In the genomic region with DNA sequence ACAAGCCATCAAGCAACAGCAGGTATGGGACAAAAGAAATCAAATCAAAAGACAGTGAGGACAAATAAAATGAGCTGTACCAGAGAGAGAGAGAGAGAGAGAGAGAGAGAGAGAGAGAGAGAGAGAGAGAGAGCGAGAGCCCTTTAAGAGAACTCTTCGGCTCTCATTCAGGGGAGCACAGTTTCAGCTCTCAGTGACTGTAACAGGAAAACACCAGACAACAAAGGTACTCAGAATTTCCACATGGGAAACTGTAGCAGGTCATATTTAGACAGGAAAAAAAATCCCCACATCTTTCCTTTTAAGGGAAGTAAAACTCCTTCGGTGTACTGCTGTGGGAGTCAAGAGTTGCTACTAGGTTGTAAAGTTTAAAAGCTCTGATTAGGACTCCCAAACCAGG, we compare ENCODE assay signal across 28 mouse cellular contexts. TPM values are rescaled to one million over a fixed set of nuclear protein-coding genes. Genes with fewer than 3 reads are reported as not detected.
"Had no signal": no experiment of that assay in that cellular context is flagged by ENCODE, and none has a peak within 500 bp of the region (broad histone marks: within the 10 kb centered on the region; RNA-seq: fewer than 3 reads in every experiment).

No protein-coding gene starts in this region.

- H3K36me3 ChIP-seq: embryonic facial prominence, embryonic 10.5 days; embryonic facial prominence, embryonic 12.5 days; embryonic facial prominence, embryonic 13.5 days; embryonic facial prominence, embryonic 15.5 days; forebrain, embryonic 10.5 days; forebrain, embryonic 12.5 days; forebrain, embryonic 15.5 days had no signal

- H3K4me3 ChIP-seq: embryonic facial prominence, embryonic 10.5 days; embryonic facial prominence, embryonic 12.5 days; embryonic facial prominence, embryonic 13.5 days; embryonic facial prominence, embryonic 15.5 days; erythroblast, embryonic 14.5 days; forebrain, embryonic 10.5 days; forebrain, embryonic 12.5 days; forebrain, embryonic 13.5 days; forebrain, embryonic 15.5 days; gastrocnemius, adult 2 months; heart, adult 2 months had no signal

- H3K9me3 ChIP-seq: embryonic facial prominence, embryonic 10.5 days; embryonic facial prominence, embryonic 12.5 days; embryonic facial prominence, embryonic 13.5 days; embryonic facial prominence, embryonic 15.5 days; forebrain, embryonic 10.5 days; forebrain, embryonic 12.5 days; forebrain, embryonic 13.5 days; forebrain, embryonic 15.5 days had no signal

- H3K4me1 ChIP-seq: embryonic facial prominence, embryonic 12.5 days; forebrain, embryonic 10.5 days; forebrain, embryonic 12.5 days had no signal

- H3K4me2 ChIP-seq: embryonic facial prominence, embryonic 12.5 days; embryonic facial prominence, embryonic 13.5 days; embryonic facial prominence, embryonic 15.5 days; forebrain, embryonic 12.5 days; forebrain, embryonic 13.5 days; forebrain, embryonic 15.5 days had no signal

- DNase-seq: cerebellum, adult 8-10 months; cerebellum, adult 9-10 months; cerebellum, adult 9-11 months; cerebellum, postnatal 10 days; cerebellum, postnatal 14 days; cerebellum, postnatal 25 days; cerebellum, postnatal 36 days; embryo, embryonic 11 days; forebrain, postnatal 0 days; gastrocnemius, adult 2 months; gastrocnemius, postnatal 10 days; gastrocnemius, postnatal 14 days; gastrocnemius, postnatal 25 days; gastrocnemius, postnatal 36 days; heart, adult 11 months; heart, adult 18-20 months; heart, adult 2 months had no signal

- H3K9ac ChIP-seq: embryonic facial prominence, embryonic 12.5 days; embryonic facial prominence, embryonic 13.5 days; embryonic facial prominence, embryonic 15.5 days; forebrain, embryonic 12.5 days; forebrain, embryonic 13.5 days; forebrain, embryonic 15.5 days; forebrain, postnatal 0 days had no signal

- ATAC-seq: forebrain, embryonic 13.5 days; forebrain, embryonic 14.5 days; forebrain, embryonic 15.5 days; forebrain, embryonic 16.5 days; forebrain, postnatal 0 days had no signal

- H3K27me3 ChIP-seq: embryonic facial prominence, embryonic 12.5 days; embryonic facial prominence, embryonic 13.5 days; embryonic facial prominence, embryonic 15.5 days; forebrain, embryonic 12.5 days; forebrain, embryonic 13.5 days; forebrain, embryonic 15.5 days had no signal

- H3K27ac ChIP-seq: embryonic facial prominence, embryonic 10.5 days; embryonic facial prominence, embryonic 12.5 days; embryonic facial prominence, embryonic 13.5 days; embryonic facial prominence, embryonic 15.5 days; forebrain, embryonic 10.5 days; forebrain, embryonic 12.5 days; forebrain, embryonic 13.5 days; forebrain, embryonic 15.5 days; gastrocnemius, adult 2 months; heart, adult 2 months had no signal

RNA-seq across cellular contexts. Expression of a gene that starts 57.9 kb away (rescaled TPM):
- polyA plus RNA-seq: erythroblast, embryonic 14.5 days had no signal
